Mouse (Mus musculus): ENCODE measurements around the gene Col12a1. TPM values are rescaled to one million over a fixed set of nuclear protein-coding genes. Genes with fewer than 3 reads are reported as not detected.
A peak's percentile ranks its signal among the peaks of the same experiment; 100 is the strongest.

Gene Col12a1
- polyA plus RNA-seq, 1 experiment from 2014 or later: 16.9 TPM

DNA sequence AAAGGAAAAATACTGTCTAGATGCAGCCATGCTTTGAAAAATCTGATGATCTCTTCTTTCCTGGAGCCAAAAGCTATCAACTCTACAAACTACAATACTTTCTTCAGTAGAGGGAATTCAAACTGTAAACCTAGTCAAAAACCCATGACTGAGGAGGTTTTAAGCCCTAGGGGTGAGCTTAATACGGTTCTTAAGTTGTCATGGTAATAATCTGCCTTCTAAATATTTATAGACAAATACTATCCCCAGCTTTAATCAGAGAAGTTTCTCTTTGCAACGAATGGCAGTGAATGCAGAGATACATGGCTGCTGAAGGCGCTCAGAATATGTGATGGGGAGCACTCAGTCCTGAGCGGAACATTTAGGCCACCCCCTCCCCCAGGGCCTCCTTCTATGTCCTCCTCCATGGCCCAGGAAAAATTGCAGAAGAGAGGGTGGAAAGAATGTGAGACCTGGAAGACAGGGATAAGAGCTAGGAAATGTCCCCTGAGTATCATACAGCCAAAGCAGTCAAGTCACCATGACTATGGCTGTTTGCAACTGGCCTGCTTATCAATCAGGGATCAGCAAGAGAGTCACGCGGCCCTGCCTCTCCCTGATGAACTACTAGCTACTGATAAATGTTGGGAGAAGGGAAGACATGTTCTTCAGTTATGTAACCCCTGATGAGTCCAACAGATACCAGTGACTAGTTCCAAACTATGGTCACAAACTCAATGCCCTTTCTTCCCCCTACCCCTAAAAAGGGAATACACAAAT lies 99.6 kb downstream of the Col12a1 start:
- 55% methylated on average over 6 of the region's 6 CpGs for WGBS
- Histone ChIP-seq H3K4me2 (no peak overlapping the region), H3K4me3 (no peak overlapping the region), H3K27ac (peak overlapping the region; percentile 24; the same call in 1 of the 2 replicates), H3K9me3 (no peaks in the 10 kb centered on the region), H3K9ac (no peak overlapping the region), H3K27me3 (no peaks in the 10 kb centered on the region), H3K4me1 (no peaks in the 10 kb centered on the region), H3K36me3 (peaks cover 4% of the 10 kb centered on the region; the same call in 1 of the 2 replicates)
- no peak for ATAC-seq (ENCODE audit: borderline replicate concordance, extremely low read depth, low FRiP score, low TSS enrichment)

DNA sequence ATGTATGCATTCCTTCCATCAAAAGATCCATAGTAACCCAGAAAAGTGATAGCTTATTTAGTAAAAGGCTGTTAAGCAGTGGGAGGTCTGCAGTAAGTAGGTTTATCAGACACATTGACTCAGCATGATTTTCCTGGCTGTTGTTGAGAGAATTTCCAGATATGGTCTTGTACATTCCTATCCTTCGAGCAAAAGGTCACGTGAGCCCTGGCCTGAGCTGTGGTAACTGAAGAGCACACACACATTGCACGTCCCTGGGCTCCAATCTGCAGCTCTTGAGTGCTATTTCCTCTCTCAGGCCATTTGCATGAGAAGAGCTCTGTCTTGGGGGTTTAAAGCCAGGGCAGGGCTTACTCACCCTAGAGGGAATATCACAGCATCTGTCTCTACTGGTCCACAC lies 101.3 kb downstream of the Col12a1 start:
- Histone ChIP-seq H3K4me3 (no peak overlapping the region), H3K27ac (peak overlapping the region; percentile 69), H3K9me3 (no peaks in the 10 kb centered on the region), H3K4me1 (no peaks in the 10 kb centered on the region), H3K4me2 (no peak overlapping the region), H3K36me3 (peaks cover 4% of the 10 kb centered on the region; the same call in 1 of the 2 replicates), H3K9ac (no peak overlapping the region), H3K27me3 (no peaks in the 10 kb centered on the region)
- peak; percentile 98 for ATAC-seq (ENCODE audit: borderline replicate concordance, extremely low read depth, low FRiP score, low TSS enrichment)
- WGBS: 7% methylated on average over 3 of the region's 3 CpGs

DNA sequence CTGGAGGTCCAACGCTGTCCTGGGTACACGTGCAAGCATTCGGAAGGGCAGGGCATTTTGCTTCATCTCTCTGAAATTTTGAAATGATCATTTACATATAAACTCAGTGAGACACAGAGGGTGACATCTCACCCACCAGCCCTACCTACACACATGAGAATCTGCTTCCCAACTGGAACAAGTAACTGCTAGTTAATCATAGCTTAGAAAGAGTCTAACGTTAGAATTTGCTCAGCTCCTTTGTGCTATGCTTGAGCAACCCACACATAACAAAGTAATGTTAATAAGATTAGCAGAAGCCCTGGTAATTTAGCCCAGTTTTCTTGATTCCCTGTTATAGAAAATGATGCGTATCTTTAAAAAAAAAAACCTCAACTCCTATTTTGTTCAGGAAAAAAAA lies 102.6 kb downstream of the Col12a1 start:
- no peak overlapping the region for H3K4me2 ChIP-seq
- no peak overlapping the region for H3K27ac ChIP-seq
- no peak for ATAC-seq (ENCODE audit: borderline replicate concordance, extremely low read depth, low FRiP score, low TSS enrichment)
- H3K36me3 ChIP-seq: peaks cover 4% of the 10 kb centered on the region; the same call in 1 of the 2 replicates
- no peaks in the 10 kb centered on the region for H3K4me1 ChIP-seq
- H3K4me3 ChIP-seq: no peak overlapping the region
- no peaks in the 10 kb centered on the region for H3K27me3 ChIP-seq
- no peak overlapping the region for H3K9ac ChIP-seq
- H3K9me3 ChIP-seq: no peaks in the 10 kb centered on the region
- WGBS: 85% methylated on average over 5 of the region's 5 CpGs

DNA sequence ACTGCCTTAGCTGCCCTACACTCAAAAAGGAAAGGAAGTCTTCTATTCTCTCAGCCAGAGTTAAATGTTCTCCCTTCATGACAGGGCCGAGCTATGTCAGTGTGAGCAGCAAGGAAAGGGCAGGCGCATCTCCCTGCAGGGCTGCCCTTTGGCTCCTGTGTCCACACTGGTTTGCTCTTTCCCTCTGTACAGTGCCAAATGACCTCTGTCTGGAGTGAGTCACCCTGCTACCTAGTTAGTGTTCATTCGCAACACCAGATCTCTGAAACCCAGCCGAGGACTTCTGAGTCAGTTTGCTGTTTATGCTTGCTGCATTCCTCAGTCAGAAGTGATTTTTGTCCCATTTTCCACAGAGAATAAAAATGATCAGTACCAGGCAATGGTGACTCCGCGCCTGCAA lies 108.3 kb downstream of the Col12a1 start:
- no peaks in the 10 kb centered on the region for H3K9me3 ChIP-seq
- no peaks in the 10 kb centered on the region for H3K36me3 ChIP-seq
- no peak overlapping the region for H3K4me3 ChIP-seq
- H3K9ac ChIP-seq: no peak overlapping the region
- no peak overlapping the region for H3K27ac ChIP-seq
- ATAC-seq (ENCODE audit: borderline replicate concordance, extremely low read depth, low FRiP score, low TSS enrichment): no peak
- H3K4me2 ChIP-seq: no peak overlapping the region
- H3K4me1 ChIP-seq: peaks cover 13% of the 10 kb centered on the region
- WGBS: 77% methylated on average over 6 of the region's 6 CpGs
- no peaks in the 10 kb centered on the region for H3K27me3 ChIP-seq

DNA sequence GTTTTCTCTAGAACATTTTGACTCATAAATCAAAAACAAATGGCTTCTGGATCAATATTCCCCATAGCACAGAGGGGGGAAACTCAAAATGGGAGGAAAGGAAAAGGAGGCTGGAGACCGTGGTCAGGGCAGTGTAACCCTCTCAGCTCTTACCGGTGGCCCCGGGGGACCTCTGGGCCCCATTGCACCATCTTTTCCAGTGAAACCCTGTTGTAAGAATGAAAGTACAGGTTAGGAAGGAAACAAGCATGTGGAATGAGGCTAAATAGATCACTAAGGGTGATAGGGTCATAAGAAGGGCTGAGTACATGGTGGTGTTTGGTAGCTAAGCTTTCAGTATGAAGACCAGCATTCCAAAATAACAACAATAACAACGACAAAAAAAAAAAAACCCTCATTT lies 109.0 kb downstream of the Col12a1 start:
- 82% methylated on average over 4 of the region's 4 CpGs for WGBS
- H3K4me1 ChIP-seq: peaks cover 13% of the 10 kb centered on the region
- no peak overlapping the region for H3K9ac ChIP-seq
- H3K4me2 ChIP-seq: no peak overlapping the region
- no peak overlapping the region for H3K4me3 ChIP-seq
- H3K9me3 ChIP-seq: no peaks in the 10 kb centered on the region
- no peaks in the 10 kb centered on the region for H3K36me3 ChIP-seq
- H3K27me3 ChIP-seq: no peaks in the 10 kb centered on the region
- no peak for ATAC-seq (ENCODE audit: borderline replicate concordance, extremely low read depth, low FRiP score, low TSS enrichment)
- H3K27ac ChIP-seq: no peak overlapping the region

DNA sequence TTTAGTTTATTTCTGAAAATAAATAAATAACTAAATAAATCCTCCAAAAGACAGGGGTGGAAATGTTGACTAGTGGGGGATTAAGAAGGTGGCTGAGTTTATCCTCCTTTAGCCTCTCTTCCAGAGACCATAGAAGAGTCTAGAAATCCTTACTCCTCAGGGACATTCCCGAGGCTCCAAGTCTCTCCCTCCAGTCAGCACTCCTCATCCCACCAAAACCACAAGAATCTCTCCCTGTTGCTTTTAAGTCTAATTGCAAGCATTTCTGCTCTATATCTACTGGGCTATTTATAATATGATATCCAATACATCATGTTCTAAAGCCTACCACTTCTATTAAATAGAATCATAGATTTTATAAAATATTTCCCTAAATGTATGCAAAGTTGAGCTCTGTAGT lies 109.8 kb downstream of the Col12a1 start:
- Histone ChIP-seq H3K36me3 (no peaks in the 10 kb centered on the region), H3K27me3 (no peaks in the 10 kb centered on the region), H3K4me3 (no peak overlapping the region), H3K27ac (0 out of 2 replicates have a peak overlapping the region, but pooled peaks have one; percentile 69), H3K9me3 (no peaks in the 10 kb centered on the region), H3K9ac (no peak overlapping the region), H3K4me1 (peaks cover 13% of the 10 kb centered on the region), H3K4me2 (no peak overlapping the region)
- ATAC-seq (ENCODE audit: borderline replicate concordance, extremely low read depth, low FRiP score, low TSS enrichment): no peak
- WGBS: 47% methylated on average over 1 of the region's 1 CpGs

DNA sequence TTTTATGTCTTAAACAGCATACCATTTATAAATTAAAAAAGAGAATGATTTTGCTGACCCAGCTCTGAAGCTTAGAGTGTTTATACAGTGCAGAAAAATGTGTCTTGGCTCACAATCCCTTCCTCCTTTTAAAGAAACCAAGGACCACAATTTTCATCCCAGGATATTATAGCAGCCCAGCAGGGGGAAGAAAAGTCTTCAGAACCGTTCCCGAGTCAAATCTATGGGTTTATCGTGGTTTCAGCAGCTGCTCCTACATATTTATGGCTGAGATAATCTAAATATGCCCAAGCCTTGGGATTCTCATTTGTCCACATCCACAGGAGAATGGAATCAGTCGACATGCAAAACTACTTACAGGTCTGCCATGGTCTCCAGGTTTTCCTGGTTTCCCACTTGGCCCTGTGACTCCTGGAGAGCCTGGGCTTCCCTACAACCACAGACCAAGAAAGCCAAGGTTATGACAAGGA lies 110.5 kb downstream of the Col12a1 start:
- H3K36me3 ChIP-seq: no peaks in the 10 kb centered on the region
- WGBS: 36% methylated on average over 4 of the region's 4 CpGs
- no peak overlapping the region for H3K4me2 ChIP-seq
- H3K9me3 ChIP-seq: no peaks in the 10 kb centered on the region
- H3K4me1 ChIP-seq: peaks cover 13% of the 10 kb centered on the region
- peak; percentile 79; the same call in 1 of the 2 replicates for ATAC-seq (ENCODE audit: borderline replicate concordance, extremely low read depth, low FRiP score, low TSS enrichment)
- H3K27me3 ChIP-seq: no peaks in the 10 kb centered on the region
- H3K4me3 ChIP-seq: no peak overlapping the region
- peak overlapping the region; percentile 69 for H3K27ac ChIP-seq
- no peak overlapping the region for H3K9ac ChIP-seq

DNA sequence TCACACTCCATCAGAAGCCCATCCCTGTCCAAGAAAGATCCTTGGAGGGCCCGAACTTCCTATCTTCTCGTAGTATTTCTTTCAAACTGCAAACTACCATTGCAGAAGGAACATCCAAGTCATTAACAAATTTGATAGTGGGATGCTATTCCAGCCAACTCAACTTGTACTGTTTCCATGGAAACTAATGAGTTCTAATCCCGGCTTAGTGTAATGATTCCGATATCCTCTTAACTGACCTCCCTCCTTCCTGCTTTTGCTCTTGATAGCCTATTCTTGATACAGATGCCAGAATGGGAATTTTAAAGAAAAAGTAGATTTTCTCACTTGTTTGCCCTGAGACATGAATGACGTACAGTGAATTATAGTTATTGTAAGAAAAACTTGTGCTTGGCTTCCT lies 112.5 kb downstream of the Col12a1 start:
- H3K4me2 ChIP-seq: no peak overlapping the region
- H3K4me1 ChIP-seq: peaks cover 13% of the 10 kb centered on the region
- no peaks in the 10 kb centered on the region for H3K36me3 ChIP-seq
- no peak overlapping the region for H3K27ac ChIP-seq
- H3K4me3 ChIP-seq: no peak overlapping the region
- ATAC-seq (ENCODE audit: borderline replicate concordance, extremely low read depth, low FRiP score, low TSS enrichment): peak; percentile 29; the same call in 1 of the 2 replicates
- WGBS: 63% methylated on average over 5 of the region's 5 CpGs
- no peaks in the 10 kb centered on the region for H3K27me3 ChIP-seq
- H3K9ac ChIP-seq: no peak overlapping the region
- H3K9me3 ChIP-seq: no peaks in the 10 kb centered on the region

DNA sequence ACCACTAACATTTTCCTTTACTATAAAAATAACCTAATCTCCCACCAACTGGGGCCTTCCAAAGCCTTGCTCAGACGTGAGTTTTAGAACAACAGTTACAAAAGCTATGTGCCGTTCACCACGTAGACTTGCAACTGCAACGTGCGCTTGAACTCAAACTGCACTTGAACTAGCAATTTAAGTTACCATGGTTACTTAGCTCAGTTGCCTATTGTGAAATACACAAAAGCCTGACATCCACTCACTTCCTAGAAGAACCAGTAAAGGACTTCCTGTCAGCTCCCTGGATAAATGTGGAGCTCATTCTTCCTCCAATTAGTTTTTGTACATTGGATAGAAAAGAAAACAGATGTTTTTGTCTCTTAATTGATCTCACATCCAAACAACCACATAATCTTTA lies 112.9 kb downstream of the Col12a1 start:
- Histone ChIP-seq H3K27me3 (no peaks in the 10 kb centered on the region), H3K4me1 (peaks cover 13% of the 10 kb centered on the region), H3K27ac (peak overlapping the region; percentile 24), H3K36me3 (no peaks in the 10 kb centered on the region), H3K9ac (no peak overlapping the region), H3K9me3 (no peaks in the 10 kb centered on the region), H3K4me3 (no peak overlapping the region), H3K4me2 (no peak overlapping the region)
- WGBS: 30% methylated on average over 5 of the region's 5 CpGs
- ATAC-seq (ENCODE audit: borderline replicate concordance, extremely low read depth, low FRiP score, low TSS enrichment): peak; percentile 70; the same call in 1 of the 2 replicates

DNA sequence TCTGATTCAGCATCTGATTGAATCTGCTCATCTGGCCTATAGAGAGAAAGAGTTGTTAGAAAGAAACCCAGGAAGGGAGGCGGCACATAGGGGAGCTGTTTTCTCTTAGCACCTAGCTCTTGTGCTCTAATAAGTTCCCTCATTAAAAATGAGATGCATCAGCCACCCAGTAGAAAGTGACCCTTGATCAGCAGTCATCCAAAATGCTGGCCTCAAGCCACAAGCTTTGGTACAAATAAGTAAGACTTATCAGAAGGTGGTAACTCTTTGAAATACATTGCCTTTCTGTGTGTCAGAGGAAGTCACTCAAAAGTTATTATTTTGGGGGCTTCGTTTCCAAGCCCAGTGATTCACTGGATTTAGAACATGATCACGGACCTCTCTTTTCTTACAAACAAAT lies 114.1 kb downstream of the Col12a1 start:
- ATAC-seq (ENCODE audit: borderline replicate concordance, extremely low read depth, low FRiP score, low TSS enrichment): no peak
- WGBS: 90% methylated on average over 3 of the region's 3 CpGs
- Histone ChIP-seq H3K36me3 (no peaks in the 10 kb centered on the region), H3K4me2 (no peak overlapping the region), H3K4me1 (peaks cover 13% of the 10 kb centered on the region), H3K4me3 (no peak overlapping the region), H3K9me3 (no peaks in the 10 kb centered on the region), H3K9ac (no peak overlapping the region), H3K27ac (no peak overlapping the region), H3K27me3 (no peaks in the 10 kb centered on the region)

DNA sequence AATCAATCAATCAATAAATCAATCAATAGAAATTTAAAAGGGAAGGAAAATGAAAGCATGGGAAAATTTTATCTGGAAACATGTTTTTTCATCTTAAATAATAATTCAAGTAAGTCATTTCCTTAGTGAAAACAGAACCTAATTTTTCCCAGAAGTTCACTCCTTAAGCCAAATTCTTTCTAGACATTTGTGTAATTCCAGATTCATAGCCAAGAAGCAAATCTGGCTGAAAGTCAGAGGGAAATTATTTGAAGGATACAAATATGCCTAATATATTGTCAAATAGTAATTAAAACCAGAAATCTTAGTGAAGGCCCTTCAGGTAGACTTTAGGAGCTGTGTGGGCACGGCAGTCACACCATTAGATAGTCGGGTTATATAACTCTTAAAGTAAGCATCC lies 115.2 kb downstream of the Col12a1 start:
- Histone ChIP-seq H3K27ac (no peak overlapping the region), H3K4me1 (peaks cover 13% of the 10 kb centered on the region), H3K4me3 (no peak overlapping the region), H3K27me3 (no peaks in the 10 kb centered on the region), H3K4me2 (no peak overlapping the region), H3K36me3 (no peaks in the 10 kb centered on the region), H3K9me3 (no peaks in the 10 kb centered on the region), H3K9ac (no peak overlapping the region)
- no peak for ATAC-seq (ENCODE audit: borderline replicate concordance, extremely low read depth, low FRiP score, low TSS enrichment)
- 80% methylated on average over 2 of the region's 2 CpGs for WGBS

DNA sequence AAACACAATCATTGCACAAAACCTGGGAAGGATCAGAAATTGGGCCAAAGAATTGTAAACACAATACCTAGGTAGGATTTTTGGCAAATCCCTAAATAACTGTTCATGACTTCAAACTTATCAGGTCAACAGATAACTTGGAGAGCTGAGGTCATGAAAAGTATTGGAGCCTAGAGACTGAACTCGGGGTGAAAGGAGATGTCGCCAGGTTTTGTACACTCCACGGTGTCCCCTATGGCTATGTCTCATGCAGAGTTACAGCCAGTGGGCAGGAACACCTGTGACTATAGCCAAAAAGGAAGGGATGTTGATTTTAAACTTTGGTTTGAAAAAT lies 118.4 kb downstream of the Col12a1 start:
- WGBS: 79% methylated on average over 3 of the region's 3 CpGs
- H3K27me3 ChIP-seq: no peaks in the 10 kb centered on the region

More for the DNA sequence above, 118.4 kb downstream of the Col12a1 start:
- Histone ChIP-seq H3K4me2 (no peak overlapping the region), H3K4me1 (no peaks in the 10 kb centered on the region), H3K36me3 (no peaks in the 10 kb centered on the region), H3K27ac (no peak overlapping the region), H3K4me3 (no peak overlapping the region), H3K9me3 (no peaks in the 10 kb centered on the region), H3K9ac (no peak overlapping the region)
- ATAC-seq (ENCODE audit: borderline replicate concordance, extremely low read depth, low FRiP score, low TSS enrichment): no peak

All from lung, embryonic 15.5 days (tissue).